Mouse (Mus musculus) ES-Bruce4 (cell line): ENCODE measurements around the gene Prepl.

ENCODE experiments used
- CTCF ChIP-seq: IDR thresholded peaks from one replicate; pipeline ENCODE4 v1.8.1; 2011; ENCODE audit warnings: low read depth, low read length
- EP300 ChIP-seq: IDR thresholded peaks from 2 replicates; pipeline ENCODE4 v1.6.1; 2011; ENCODE audit warnings: low read depth, low read length; ENCODE audit not compliant: insufficient read depth
- POLR2A ChIP-seq: IDR thresholded peaks from one replicate; pipeline ENCODE4 v1.8.1; 2011; ENCODE audit warnings: low read length; ENCODE audit not compliant: insufficient read depth

- no peak for TF ChIP-seq POLR2A
- no peak for TF ChIP-seq CTCF
- TF ChIP-seq EP300, result no peak
Measured at GRCm38 (mm10) chr17:85073214-85073613, 16.8 kb downstream of the Prepl start.
